Mouse (Mus musculus) liver, embryonic 14.5 days (tissue): ENCODE data around the gene Kcnip4. TPM values are rescaled to one million over a fixed set of nuclear protein-coding genes. Genes with fewer than 3 reads are reported as not detected.

Experiments
- ATAC-seq: fragments of 200-750 bp; cut with Nextera tagmentation; 2 replicates; pipeline ENCODE4 v1.8.0; 2017; ENCODE audit warnings: moderate number of reproducible peaks, mild to moderate bottlenecking, moderate library complexity; ENCODE audit not compliant: insufficient read depth
- DNase-seq, 3 experiments: peaks; one replicate each; pipeline ENCODE4 v3.0.0-alpha.2; 2012 to 2013; ENCODE audit warnings: low read depth in 3 of 3, low spot score in 3 of 3
- H3K27ac ChIP-seq: fragments of 300-500 bp; sonication (generic); 2 replicates; pipeline ENCODE4 v1.5.1; 2014; ENCODE audit warnings: moderate library complexity, mild to moderate bottlenecking, control low read depth, inconsistent platforms
- H3K27me3 ChIP-seq: fragments of 300-500 bp; sonication (generic); 2 replicates; pipeline ENCODE4 v1.6.1; 2014; ENCODE audit warnings: mild to moderate bottlenecking, low read length, moderate library complexity; ENCODE audit not compliant: control insufficient read depth, insufficient read depth
- H3K36me3 ChIP-seq: fragments of 300-500 bp; sonication (generic); replicated peaks from 2 replicates; pipeline ENCODE4 v1.6.1; 2014; ENCODE audit warnings: low read depth; ENCODE audit not compliant: control insufficient read depth, insufficient read depth
- H3K4me1 ChIP-seq, 2 experiments: fragments of 200-500 bp in 1 of 2; fragments of 300-500 bp in 1 of 2; sonication (generic) in 1 of 2; replicated peaks; 2 replicates each; pipeline ENCODE4 v1.6.1; 2012 to 2014; ENCODE audit warnings: antibody characterized with exemption in 1 of 2, inconsistent platforms in 1 of 2, low read length in 1 of 2; ENCODE audit not compliant: control insufficient read depth in 2 of 2, insufficient read depth in 2 of 2
- H3K4me2 ChIP-seq: fragments of 300-500 bp; sonication (generic); 2 replicates; pipeline ENCODE4 v1.6.1; 2014; ENCODE audit warnings: low read depth, mild to moderate bottlenecking, control low read depth, moderate library complexity
- H3K4me3 ChIP-seq, 2 experiments: fragments of 200-500 bp in 1 of 2; fragments of 300-500 bp in 1 of 2; sonication (generic) in 1 of 2; 2 replicates each; pipeline ENCODE4 v1.5.1; 2012 to 2014; ENCODE audit warnings: low read depth in 2 of 2, low read length in 2 of 2, mild to moderate bottlenecking in 2 of 2, control low read depth in 1 of 2, inconsistent platforms in 1 of 2, moderate library complexity in 1 of 2; ENCODE audit not compliant: insufficient read depth in 1 of 2
- H3K9ac ChIP-seq: fragments of 300-500 bp; sonication (generic); replicated peaks from 2 replicates; pipeline ENCODE4 v1.6.1; 2014; ENCODE audit warnings: mild to moderate bottlenecking, control low read depth, moderate library complexity
- H3K9me3 ChIP-seq: fragments of 300-500 bp; sonication (generic); 2 replicates; pipeline ENCODE4 v1.6.1; 2016; ENCODE audit warnings: low read length, mixed read lengths; ENCODE audit not compliant: control insufficient read depth
- CTCF ChIP-seq: IDR thresholded peaks from 2 replicates; pipeline ENCODE4 v1.5.1; 2016; ENCODE audit warnings: antibody characterized with exemption, low read depth, control low read depth
- EP300 ChIP-seq: IDR thresholded peaks from 2 replicates; pipeline ENCODE4 v1.6.1; 2016; ENCODE audit warnings: antibody characterized with exemption, low read depth
- WGBS: fragments of 180-500 bp; shearing (Covaris S2); extraction: QIAGEN DNeasy Blood & Tissue Kit; methylation state at CpG from one replicate; pipeline ENCODE4 v1.1.7; 2014; ENCODE audit not compliant: insufficient replicate concordance; 5-methylcytosine and 5-hydroxymethylcytosine counted together
- polyA plus RNA-seq, 2 experiments: library from polyadenylated mRNA; depleted of rRNA in 1 of 2; stranded (reverse) in 1 of 2; unstranded in 1 of 2; fragments of >200 nt; fragmentation: Nextera tagmentation in 1 of 2; extraction: Ambion mirVana in 1 of 2; gene quantifications; 2 replicates each; pipeline versions ENCODE4 v1.2.1 to v1.2.3; 2012 to 2014

Kcnip4 gene
- polyA plus RNA-seq, 2 experiments = 0.10 TPM; not detected in 1

GRCm38 (mm10) chr5:49348511-49348910 lies 176.2 kb downstream of the Kcnip4 start:
- Histone ChIP-seq H3K4me1 (peaks cover 0 to 3% of the 10 kb centered on the region in 2 experiments; a peak in 1 of 4 replicates), H3K9ac (no peak overlapping the region), H3K36me3 (no peaks in the 10 kb centered on the region), H3K9me3 (no peaks in the 10 kb centered on the region), H3K4me2 (no peak overlapping the region), H3K4me3 (no peak overlapping the region), H3K27me3 (no peaks in the 10 kb centered on the region), H3K27ac (no peak overlapping the region)
- ATAC-seq (no peak), DNase-seq (no peak)
- no peak for TF ChIP-seq EP300
- TF ChIP-seq CTCF = no peak
- 62% methylated on average over 5 of the region's 5 CpGs for WGBS

GRCm38 (mm10) chr5:49344606-49345005 lies 180.1 kb downstream of the Kcnip4 start:
- H3K4me3 ChIP-seq = no peak overlapping the region
- no peaks in the 10 kb centered on the region for H3K9me3 ChIP-seq
- no peak overlapping the region for H3K9ac ChIP-seq
- ATAC-seq (no peak), DNase-seq (no peak)
- H3K27ac ChIP-seq = no peak overlapping the region
- 41% methylated on average over 1 of the region's 1 CpGs for WGBS
- TF ChIP-seq CTCF = no peak
- no peak for TF ChIP-seq EP300
- no peaks in the 10 kb centered on the region for H3K36me3 ChIP-seq
- H3K4me1 ChIP-seq = no peaks in the 10 kb centered on the region
- no peaks in the 10 kb centered on the region for H3K27me3 ChIP-seq
- H3K4me2 ChIP-seq = no peak overlapping the region

GRCm38 (mm10) chr5:49337164-49337563 lies 187.5 kb downstream of the Kcnip4 start:
- Histone ChIP-seq H3K4me3 (no peak overlapping the region), H3K36me3 (no peaks in the 10 kb centered on the region), H3K27me3 (no peaks in the 10 kb centered on the region), H3K27ac (no peak overlapping the region), H3K4me2 (no peak overlapping the region), H3K4me1 (no peaks in the 10 kb centered on the region), H3K9me3 (no peaks in the 10 kb centered on the region), H3K9ac (no peak overlapping the region)
- DNase-seq (no peak), ATAC-seq (no peak)
- 69% methylated on average over 2 of the region's 2 CpGs for WGBS
- TF ChIP-seq EP300 = no peak
- no peak for TF ChIP-seq CTCF

- Histone ChIP-seq H3K4me3 (no peak overlapping the region), H3K4me1 (no peaks in the 10 kb centered on the region), H3K27me3 (no peaks in the 10 kb centered on the region), H3K9me3 (no peaks in the 10 kb centered on the region), H3K36me3 (no peaks in the 10 kb centered on the region), H3K9ac (no peak overlapping the region), H3K4me2 (no peak overlapping the region), H3K27ac (no peak overlapping the region)
- TF ChIP-seq EP300 (no peak), CTCF (no peak)
- ATAC-seq = no peak
- no peak for DNase-seq
- 48% methylated on average over 2 of the region's 2 CpGs for WGBS
These were observed 191.6 kb downstream of the Kcnip4 start for GRCm38 (mm10) chr5:49333063-49333462.

- Histone ChIP-seq H3K4me1 (no peaks in the 10 kb centered on the region), H3K36me3 (no peaks in the 10 kb centered on the region), H3K27ac (no peak overlapping the region), H3K4me2 (no peak overlapping the region), H3K9ac (no peak overlapping the region), H3K9me3 (no peaks in the 10 kb centered on the region), H3K4me3 (no peak overlapping the region), H3K27me3 (no peaks in the 10 kb centered on the region)
- TF ChIP-seq CTCF = no peak
- TF ChIP-seq EP300 = no peak
- DNase-seq = peak in 1 of 3 experiments; percentile 15
- peak; percentile 58; the same call in 1 of the 2 replicates for ATAC-seq
- 66% methylated on average over 1 of the region's 1 CpGs for WGBS
These were observed 195.7 kb downstream of the Kcnip4 start for GRCm38 (mm10) chr5:49329023-49329422.
